Mouse (Mus musculus) heart, adult 18-20 months (tissue): ENCODE measurements around the gene Zmynd10. TPM values are rescaled to one million over a fixed set of nuclear protein-coding genes. Genes with fewer than 3 reads are reported as not detected.

Source experiments
- DNase-seq, 2 experiments: peaks; one replicate each; pipeline ENCODE4 v3.0.0; 2021 to 2022; ENCODE audit warnings: mixed read lengths in 1 of 2
- total RNA-seq, 2 experiments: library from RNA; stranded (reverse); gene quantifications; 2 replicates each; pipeline ENCODE4 v1.2.3; 2021

Gene Zmynd10
- total RNA-seq, 2 experiments from 2014 or later = 0.62 TPM; not detected in 1

DNA sequence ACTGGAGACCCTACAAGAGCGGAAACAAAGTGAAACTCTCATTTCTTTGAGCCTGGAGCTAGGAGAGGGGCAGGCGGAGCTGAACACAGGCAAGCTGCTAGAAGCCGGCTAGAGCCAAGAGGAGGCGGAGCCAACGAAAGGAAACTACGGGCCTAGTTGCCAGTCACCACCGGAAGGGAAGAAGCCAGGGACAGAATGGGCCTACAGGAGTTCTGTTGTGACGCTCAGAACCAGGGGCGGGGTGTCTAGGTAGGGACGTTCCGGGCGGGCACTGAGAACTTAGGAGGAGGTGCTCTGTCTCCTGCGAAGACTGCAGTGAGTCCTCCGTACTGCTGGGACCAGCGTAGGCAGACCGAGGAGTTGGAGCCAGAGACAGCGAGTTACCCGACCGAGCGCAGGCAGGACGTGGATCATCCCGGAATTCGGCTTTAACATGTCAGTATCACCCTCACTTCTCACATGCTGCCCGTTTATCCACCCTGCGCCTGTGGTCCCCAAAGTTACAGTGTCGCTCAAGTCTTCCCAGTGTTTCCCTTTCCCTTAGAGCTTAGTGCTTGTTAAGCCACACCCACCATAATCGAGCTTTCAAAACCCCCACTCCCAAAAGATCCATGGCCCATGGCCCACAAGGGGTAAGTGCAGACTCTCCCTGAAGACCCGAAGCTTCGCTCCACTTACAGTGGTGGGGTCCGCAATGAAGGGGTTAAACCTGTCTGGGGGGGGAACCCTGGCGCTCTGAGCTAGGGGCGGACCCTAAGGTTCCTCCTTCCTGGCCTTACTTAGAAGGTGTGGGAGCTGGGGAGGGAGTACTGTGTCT lies 33.6 kb downstream of the Zmynd10 start, which contains the start of gene Hyal3:
Gene Hyal3, plus strand, starts transcription at position 318 of the 817 bp plus-strand sequence.
- DNase-seq = peak; percentile 93 to 96

DNA sequence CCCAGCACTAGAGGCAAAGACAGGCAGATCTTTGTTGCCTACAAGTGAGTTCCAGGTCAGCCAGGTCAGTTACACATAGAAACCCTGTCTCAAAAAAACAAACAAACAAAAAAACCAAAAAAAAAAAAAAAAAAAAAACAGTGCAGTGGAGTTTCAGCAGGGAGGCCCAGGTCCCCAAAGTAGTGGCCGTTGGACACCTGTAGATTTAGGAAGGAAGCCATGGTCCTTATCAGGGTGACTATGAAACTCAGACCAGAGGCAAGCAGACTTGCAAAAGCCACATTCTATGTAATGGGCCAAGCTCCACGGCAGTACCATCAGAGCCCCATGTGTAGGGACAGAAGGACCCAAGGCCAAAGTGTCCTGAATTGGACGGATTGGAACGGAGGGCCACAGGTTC lies 34.5 kb downstream of the Zmynd10 start:
- no peak for DNase-seq

DNA sequence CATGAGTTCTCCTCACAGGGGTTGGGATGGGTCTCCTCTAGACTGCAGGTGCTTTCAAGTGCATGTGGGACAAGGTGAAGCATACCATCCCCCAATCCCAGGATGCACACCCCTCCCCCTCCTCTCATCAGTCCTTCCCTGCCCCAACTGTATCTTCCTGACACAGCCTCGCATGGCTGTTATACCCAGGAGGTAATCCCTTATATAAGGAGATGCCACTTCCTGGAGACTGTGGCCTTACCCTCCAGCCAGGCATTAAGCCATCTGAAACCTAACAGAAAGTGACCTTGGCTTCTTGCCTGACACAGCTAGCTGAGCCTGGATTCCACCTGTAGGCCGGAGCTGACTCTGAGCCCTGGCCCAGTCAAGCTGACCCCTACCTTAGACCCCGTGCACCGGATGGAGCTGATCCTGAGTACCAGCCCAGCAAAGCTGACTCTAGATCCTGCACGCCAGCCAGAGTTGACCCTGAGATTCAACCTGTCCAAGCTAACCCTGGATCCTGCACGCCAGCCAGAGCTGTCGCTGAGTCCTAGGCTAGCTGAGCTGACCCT lies 35.5 kb downstream of the Zmynd10 start:
- no peak for DNase-seq

DNA sequence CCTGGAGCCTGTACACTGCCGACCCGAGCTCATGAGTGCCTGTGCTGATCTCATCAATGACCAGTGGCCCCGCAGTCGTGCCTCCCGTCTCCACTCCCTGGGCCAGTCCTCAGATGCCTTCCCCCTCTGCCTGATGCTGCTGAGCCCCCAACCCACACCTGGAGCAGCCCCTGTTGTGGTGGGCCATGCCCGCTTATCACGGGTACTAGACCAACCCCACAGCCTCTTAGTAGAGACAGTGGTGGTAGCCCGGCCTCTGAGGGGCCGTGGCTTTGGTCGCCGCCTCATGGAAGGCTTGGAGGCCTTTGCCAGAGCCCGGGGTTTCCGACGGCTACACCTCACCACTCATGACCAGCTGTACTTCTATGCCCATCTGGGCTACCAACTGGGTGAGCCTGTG lies 36.1 kb downstream of the Zmynd10 start:
- no peak for DNase-seq

DNA sequence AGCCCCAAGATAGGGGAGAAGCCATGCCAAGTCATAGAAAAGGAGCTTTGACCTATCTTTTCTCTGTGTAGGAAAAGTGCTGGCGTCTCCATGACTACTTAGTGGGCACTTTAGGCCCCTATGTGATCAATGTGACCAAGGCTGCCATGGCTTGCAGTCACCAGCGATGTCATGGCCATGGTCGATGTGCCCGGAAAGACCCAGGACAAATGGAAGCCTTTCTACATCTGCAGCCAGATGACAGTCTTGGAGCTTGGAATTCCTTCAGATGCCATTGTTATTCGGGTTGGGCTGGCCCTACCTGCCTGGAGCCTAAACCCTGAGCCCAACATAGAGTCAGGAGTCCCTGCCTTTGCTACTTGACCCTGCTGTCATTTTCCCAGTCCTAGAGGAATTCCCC lies 39.4 kb downstream of the Zmynd10 start:
- DNase-seq = no peak

DNA sequence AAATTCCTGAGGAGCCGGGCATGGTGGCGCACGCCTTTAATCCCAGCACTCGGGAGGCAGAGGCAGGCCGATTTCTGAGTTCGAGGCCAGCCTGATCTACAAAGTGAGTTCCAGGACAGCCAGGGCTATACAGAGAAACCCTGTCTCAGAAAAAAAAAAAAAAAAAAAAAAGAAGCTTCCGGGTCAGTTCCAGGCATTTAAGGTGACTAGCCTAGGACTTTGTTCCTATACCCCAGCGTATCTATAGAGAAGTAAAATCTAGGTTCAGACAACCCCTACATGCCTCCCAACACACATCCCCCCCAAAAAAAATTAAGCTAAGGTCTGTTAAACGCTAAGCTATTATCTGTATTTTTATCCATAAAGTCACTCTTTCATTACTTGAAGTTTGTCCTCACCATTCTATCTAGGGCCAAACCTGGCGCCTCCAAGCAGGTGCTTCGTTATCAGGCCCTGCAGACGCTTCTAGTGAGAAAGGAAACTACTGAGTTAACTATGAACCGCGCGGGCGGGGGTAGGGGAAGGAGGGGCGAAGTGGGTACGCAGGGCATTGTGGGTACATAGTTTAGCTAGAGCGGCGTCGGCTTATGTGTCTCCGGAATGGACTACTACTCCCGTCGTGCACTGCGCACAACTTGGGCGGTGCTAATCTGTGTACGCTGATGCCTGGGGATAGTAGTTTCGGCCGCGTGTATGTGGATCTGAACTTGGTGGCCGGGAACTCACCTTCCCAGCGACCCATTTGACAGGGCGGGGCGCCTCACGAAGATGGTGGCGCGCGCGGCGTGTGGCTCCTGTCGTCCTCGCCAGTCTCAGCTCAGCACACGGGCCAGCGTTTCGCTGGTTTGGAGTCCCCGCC lies 40.1 kb downstream of the Zmynd10 start, which contains the start of gene Ifrd2:
Gene Ifrd2, plus strand, starts transcription at position 669 of the 859 bp plus-strand sequence.
- peak; percentile 99 for DNase-seq

DNA sequence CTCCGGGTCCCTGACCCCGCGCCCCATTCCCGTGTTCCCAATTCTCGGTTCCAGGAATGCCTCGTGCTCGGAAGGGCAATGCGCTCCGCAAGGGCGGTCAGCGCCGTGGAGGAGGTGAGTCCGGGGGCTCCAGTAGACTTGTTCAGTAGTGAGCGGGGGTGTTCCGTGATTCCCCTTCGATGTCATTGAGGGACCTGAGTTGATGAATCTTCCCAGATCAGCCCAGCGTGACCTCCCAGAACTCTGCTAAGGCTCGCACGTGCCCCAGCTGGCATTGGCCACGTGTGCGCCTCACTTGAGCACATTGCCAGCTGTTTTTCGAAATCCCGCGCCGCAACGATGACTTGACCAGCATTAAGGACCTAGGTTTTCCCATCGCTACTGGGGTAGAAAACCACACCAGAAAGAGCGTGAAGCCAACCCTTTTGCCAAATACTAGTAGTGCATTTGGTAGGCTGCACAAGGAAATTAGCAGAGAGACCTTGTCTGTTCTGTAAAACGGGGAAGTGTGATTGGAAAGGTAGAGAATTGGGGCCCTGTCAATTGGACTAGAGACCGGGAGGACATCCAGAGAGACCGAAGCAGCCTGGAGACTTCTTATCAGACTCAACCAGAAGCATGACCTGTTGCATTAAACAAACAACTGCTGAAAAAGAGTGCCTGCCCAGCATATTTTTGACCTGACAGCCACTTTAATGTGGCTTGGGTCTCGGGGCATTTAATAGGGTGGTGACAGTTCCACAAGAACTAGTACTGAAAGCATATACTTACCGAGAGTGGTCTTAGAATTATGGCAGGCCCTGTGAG lies 40.9 kb downstream of the Zmynd10 start:
- peak in 1 of 2 experiments; percentile 48 for DNase-seq

DNA sequence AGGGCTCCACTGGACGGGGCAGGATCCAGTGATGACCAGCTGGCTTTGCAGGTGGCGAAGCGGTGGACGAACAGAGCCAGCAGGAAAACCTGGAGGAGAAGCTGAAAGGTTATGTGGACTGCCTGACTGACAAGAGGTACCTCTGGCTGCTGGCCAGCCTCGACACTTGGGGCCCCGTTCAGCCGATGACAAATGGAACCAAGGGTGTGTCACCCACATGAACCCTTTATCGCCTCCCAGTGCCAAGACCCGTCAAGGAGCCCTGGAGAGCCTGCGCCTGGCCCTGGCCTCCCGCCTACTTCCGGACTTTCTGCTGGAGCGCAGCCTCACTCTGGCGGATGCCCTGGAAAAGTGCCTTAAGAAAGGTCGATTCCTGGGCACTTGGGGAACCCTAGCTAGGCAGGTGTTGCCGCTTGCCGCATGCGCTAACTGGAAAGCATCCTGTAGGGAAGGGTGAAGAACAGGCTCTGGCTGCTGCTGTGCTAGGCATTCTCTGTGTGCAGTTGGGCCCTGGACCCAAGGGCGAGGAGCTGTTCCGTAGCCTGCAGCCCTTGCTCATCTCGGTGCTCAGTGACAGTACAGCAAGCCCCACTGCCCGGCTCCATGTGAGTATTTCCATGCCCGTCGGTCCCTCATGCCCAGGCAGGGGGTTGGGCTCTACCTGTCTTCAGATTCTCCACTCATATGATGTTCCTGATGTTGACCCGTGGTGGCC lies 43.1 kb downstream of the Zmynd10 start:
- peak; percentile 67 to 73 for DNase-seq

DNA sequence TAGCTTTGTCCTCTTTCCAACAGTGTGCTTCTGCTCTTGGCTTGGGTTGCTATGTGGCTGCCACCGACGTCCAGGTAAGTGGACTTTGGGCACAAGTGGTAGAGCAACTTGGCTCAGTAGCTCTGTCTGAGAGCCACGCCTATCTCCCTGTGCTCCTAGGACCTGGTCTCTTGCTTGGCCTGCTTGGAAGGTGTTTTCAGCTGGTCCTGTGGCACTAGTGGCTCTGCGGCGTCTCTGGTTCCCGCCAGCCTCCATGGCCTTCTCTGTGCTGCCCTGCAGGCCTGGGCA lies 43.6 kb downstream of the Zmynd10 start:
- DNase-seq = no peak

DNA sequence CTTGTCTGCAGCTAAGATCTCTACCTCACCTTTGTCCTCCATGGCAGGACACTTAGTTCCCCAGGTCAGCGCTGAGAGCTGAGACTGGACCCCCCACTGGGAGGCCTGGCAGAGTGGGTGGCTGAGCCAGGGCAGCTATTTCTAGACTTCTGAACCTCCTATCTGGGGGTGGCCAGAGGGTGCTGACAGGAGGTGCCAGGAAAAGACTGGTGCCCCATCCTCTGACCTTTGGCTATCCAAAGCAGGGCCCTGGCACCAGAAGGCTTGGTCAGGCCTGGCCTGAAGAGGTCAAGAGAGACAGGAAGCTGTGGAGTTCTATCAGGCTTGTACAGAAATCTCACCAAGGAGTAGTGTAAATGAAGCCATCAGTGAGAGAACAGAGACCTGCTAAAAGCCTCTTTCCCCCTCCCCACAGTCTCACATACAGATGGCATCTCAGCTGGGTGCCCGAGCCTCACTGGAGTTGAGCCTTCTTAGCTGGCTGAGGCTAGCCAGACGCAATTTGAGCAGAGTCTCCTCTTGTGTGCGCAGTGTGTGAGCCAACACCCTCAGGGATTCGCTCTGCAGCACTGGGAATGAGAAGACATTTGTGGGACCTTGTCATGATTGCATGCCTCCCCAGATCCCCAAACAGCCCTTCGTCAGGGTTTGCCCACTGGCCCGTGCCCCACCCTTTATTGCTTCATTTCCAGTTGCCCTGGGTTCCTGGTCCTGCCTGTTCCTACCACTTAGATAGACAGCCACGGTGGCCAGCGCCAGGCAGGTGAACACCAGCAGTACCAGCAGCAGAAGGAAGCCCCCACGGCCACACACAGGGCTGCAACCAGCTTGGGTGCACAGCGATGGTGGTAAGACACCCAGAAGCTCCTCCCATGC lies 46.2 kb downstream of the Zmynd10 start:
- peak in 1 of 2 experiments; percentile 84 for DNase-seq

DNA sequence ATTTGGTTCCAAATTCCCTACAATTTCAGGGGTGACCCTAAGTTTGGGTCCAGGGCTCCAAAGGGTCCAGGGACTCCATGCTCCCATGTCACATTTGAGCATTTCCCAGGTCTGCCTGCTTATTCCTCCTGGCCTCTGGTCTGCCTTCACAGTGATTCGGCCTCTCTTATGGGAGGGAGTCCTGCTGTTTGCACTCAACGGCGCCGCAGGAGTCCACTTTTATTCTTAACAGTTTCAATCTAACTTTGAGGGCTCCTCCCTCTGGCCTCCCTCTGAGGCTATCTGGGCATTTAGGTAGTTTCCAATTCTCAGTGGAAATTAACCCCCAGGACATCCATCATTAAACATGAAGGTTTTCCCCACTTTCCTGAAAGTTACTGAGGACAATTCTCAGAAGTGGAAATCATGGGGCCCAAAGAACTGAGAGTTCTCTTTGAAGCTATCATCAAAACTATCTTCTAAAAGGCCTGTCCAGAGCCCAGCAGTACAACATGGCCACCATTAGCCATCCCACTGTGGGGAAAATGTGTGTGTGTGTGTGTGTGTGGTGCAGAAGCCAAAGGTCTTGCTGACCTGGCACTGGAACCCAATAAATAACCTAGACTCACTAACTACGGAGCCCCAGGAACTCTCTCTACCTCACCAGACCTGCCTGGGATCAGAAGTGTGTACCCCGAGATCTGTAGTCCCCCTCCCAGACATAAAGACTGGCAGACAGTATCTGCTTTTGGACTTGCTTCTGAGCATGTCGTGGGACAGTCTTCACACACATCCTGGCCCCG lies 47.4 kb downstream of the Zmynd10 start:
- DNase-seq = no peak

DNA sequence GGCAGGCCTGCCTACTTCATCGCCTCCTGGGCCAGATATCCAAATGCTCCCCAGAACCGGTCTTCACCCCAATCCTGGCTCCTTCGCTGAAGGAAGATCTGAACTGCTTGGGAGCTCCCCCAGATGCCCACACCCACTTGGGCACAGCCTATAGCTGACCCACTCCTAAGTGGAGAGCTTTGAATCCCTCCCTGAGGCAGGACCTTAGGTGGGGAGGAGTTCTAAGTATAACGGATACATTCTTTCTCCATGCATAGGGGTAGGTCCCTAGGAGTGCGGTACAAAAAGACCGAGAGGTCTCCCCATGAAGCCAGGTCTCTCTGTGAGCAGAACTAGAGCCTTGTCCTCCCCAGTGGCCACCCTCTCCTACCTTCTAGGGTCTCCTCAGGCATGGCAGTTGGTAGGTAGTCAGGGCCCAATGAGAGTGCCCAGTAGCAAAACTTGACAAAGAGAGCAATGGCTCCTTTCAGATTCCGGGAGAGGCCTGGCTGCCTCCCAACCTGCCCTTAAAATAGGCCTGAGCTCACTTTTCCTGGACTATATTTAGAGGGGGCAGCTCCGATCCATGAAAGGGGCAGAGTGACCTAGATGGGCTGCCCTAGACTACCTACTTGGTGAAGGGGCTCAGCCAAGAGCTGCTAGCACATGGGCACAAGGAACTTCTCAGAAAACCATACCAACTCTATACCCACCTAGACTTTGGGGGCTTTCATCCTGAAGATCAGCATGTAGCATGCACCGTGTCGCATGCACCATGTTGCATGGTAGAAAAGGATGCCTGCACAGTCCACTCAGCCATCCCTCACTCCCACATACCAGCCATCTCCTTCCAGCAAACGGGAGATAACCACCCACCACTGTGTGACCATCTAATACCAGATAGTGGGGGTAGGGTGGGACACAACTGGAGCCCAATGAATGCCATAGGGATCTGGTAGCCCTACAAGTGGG lies 49.8 kb downstream of the Zmynd10 start:
- peak; percentile 84 to 86 for DNase-seq

DNA sequence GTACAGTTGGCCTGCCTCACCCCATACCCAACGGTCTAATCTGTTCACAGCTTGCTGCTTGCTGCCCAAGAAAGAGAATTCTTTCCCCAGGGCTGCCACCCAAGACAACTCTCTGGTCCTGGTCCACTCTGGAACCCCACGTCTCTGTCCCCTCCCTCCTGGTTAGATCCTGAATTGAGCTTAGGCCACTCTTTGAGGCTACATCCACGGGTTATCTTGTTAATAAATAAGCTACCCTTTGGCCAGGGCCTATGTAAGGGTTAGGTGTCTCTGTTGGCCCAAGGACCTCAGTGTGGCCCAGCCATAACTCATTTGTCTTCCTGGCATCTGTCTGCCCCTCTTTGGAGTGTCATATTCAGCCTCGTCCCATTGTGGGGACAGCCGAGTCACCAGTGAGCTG lies 51.3 kb downstream of the Zmynd10 start:
- no peak for DNase-seq

DNA sequence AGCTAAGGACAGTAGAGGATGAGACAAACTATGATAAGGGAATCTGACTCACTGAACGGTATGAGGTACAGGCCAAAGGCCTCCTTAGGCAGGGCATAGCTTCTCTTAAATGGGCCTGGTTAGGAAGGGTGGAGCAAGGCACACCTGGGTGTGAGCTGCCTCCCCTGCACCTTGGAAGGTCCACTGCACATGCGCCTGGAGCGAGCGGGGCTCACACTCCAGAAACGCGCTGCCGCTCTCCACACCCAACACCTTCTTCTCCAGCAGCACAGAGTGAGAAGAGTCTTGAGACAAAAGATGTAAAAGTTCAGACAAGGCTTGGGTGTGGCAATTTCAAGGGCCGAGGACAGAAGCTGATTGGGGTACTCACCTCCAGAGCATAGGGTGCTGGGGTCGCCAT lies 52.3 kb downstream of the Zmynd10 start:
- no peak for DNase-seq

DNA sequence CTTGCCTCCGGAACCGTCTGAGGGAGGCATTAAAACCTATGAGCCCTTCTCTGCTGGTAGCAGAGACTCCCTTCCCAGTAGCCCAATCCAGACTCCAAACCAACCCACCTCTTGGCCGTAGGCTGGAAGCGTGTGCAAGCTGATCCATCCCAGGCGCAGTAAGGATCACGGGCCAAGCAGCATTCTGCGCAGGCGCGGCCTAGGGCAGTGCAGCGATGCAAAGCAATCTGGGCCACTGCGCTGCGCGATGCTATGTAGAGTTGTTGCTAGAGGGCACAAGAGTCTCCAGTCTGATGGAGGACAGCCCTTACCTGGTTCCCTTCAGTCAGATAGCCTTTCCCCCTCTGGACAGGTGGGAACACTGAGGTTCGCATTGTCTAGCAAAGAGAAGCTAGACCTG lies 52.7 kb downstream of the Zmynd10 start:
- no peak for DNase-seq

DNA sequence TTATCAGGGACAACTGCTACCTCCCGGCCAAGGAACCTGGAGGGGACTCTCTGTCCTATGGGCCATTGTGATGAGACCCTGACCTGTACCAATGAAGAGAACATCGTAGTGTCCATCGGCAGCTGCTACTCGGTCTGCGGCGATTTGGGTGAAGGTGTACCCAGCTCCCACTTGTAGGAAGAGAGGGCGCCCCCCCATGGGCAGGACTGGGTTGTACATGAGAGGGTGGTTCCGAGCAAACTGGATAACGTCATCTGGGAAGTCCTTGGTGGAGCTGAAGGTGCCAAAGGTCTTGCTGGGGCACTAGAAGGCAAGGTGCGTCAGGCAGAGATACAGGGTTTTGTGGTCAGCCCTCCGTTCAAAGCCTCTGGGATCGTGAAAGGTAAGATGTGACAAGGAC lies 53.6 kb downstream of the Zmynd10 start:
- DNase-seq = no peak
